Mouse (Mus musculus): ENCODE measurements at regions not wholly inside any gene's neighbourhood (a gene's known extent, or its start where the extent isn't known, plus 50 kb on each side); places are given as distances from the start of the nearest gene placed in this dataset.
A peak's percentile ranks its signal among the peaks of the same experiment; 100 is the strongest.

- DNase-seq = no peak
Observed at GRCm38 (mm10) chr7:136196424-136197160, 480.4 kb upstream of the Mki67 start.

GRCm38 (mm10) chr7:136208879-136209278 lies 492.7 kb upstream of the Mki67 start:
- DNase-seq = no peak

- no peak for DNase-seq
Observed at GRCm38 (mm10) chr7:136209299-136210171, 493.4 kb upstream of the Mki67 start.

GRCm38 (mm10) chr7:136212492-136212891 lies 496.3 kb upstream of the Mki67 start:
- DNase-seq = no peak

GRCm38 (mm10) chr7:136213057-136213961 lies 497.1 kb upstream of the Mki67 start:
- no peak for DNase-seq

GRCm38 (mm10) chr7:136213962-136214308 lies 497.8 kb upstream of the Mki67 start:
- DNase-seq = no peak

- no peak for DNase-seq
Observed at GRCm38 (mm10) chr7:136214415-136214814, 498.3 kb upstream of the Mki67 start.

- no peak for DNase-seq
Observed at GRCm38 (mm10) chr7:136216734-136217133, 500.6 kb upstream of the Mki67 start.

- no peak for DNase-seq
Observed at GRCm38 (mm10) chr7:136219564-136220244, 503.5 kb upstream of the Mki67 start.

GRCm38 (mm10) chr7:136220245-136221167 lies 504.3 kb upstream of the Mki67 start:
- DNase-seq = no peak

- no peak for DNase-seq
Observed at GRCm38 (mm10) chr7:136221620-136222019, 505.5 kb upstream of the Mki67 start.

- DNase-seq = peak; percentile 22
Observed at GRCm38 (mm10) chr7:136226031-136226430, 509.9 kb upstream of the Mki67 start.

- DNase-seq = no peak
Observed at GRCm38 (mm10) chr7:136228331-136228730, 512.2 kb upstream of the Mki67 start.

GRCm38 (mm10) chr7:136229592-136229991 lies 513.4 kb upstream of the Mki67 start:
- DNase-seq = no peak

- no peak for DNase-seq
Observed at GRCm38 (mm10) chr7:136232177-136232576, 516.0 kb upstream of the Mki67 start.

- DNase-seq = no peak
Observed at GRCm38 (mm10) chr7:136235563-136235962, 519.4 kb upstream of the Mki67 start.

- DNase-seq = peak; percentile 49
Observed at GRCm38 (mm10) chr7:136236391-136236790, 520.2 kb upstream of the Mki67 start.

GRCm38 (mm10) chr7:136265691-136266090 lies 549.5 kb upstream of the Mki67 start:
- DNase-seq = no peak

GRCm38 (mm10) chr7:136267716-136268489 lies 551.7 kb upstream of the Mki67 start:
- no peak for DNase-seq

GRCm38 (mm10) chr7:136275651-136276050 lies 559.5 kb upstream of the Mki67 start:
- DNase-seq = no peak

GRCm38 (mm10) chr7:136283770-136284169 lies 567.6 kb upstream of the Mki67 start:
- no peak for DNase-seq
